Mouse (Mus musculus) 3T3-L1 (cell line): ENCODE measurements around the gene Nod1.

Source experiments
- DNase-seq: peaks from one replicate; pipeline ENCODE4 v3.0.0-alpha.2; 2015; ENCODE audit warnings: low read depth, low spot score

Gene Nod1

GRCm38 (mm10) chr6:54972111-54972928 lies at the start of gene Nod1:
Nod1 (minus strand) TSS chr6:54972612.
- peak; percentile 59 for DNase-seq

- no peak for DNase-seq
These were observed 49.4 kb upstream of the Nod1 start for GRCm38 (mm10) chr6:55021806-55022205.

- no peak for DNase-seq
These were observed 46.0 kb upstream of the Nod1 start for GRCm38 (mm10) chr6:55018417-55018816.

- DNase-seq, result peak; percentile 96
These were observed 44.5 kb upstream of the Nod1 start for GRCm38 (mm10) chr6:55016710-55017583.

- DNase-seq, result peak; percentile 71
These were observed 43.8 kb upstream of the Nod1 start for GRCm38 (mm10) chr6:55016236-55016635.

- no peak for DNase-seq
These were observed 41.8 kb upstream of the Nod1 start for GRCm38 (mm10) chr6:55014184-55014583.

- DNase-seq, result no peak
These were observed 40.1 kb upstream of the Nod1 start for GRCm38 (mm10) chr6:55012516-55012915.

GRCm38 (mm10) chr6:55010330-55011091 lies 38.1 kb upstream of the Nod1 start:
- DNase-seq, result no peak

GRCm38 (mm10) chr6:55009391-55010230 lies 37.2 kb upstream of the Nod1 start:
- DNase-seq, result no peak

GRCm38 (mm10) chr6:55008401-55008800 lies 36.0 kb upstream of the Nod1 start:
- DNase-seq, result no peak

- peak; percentile 21 for DNase-seq
These were observed 31.1 kb upstream of the Nod1 start for GRCm38 (mm10) chr6:55003559-55003958.

GRCm38 (mm10) chr6:55002438-55002837 lies 30.0 kb upstream of the Nod1 start:
- DNase-seq, result no peak

- no peak for DNase-seq
These were observed 28.9 kb upstream of the Nod1 start for GRCm38 (mm10) chr6:55001320-55001719.

GRCm38 (mm10) chr6:54997726-54998125 lies 25.3 kb upstream of the Nod1 start:
- DNase-seq, result no peak

GRCm38 (mm10) chr6:54996361-54996760 lies 23.9 kb upstream of the Nod1 start:
- no peak for DNase-seq

- peak; percentile 93 for DNase-seq
These were observed 20.4 kb upstream of the Nod1 start, which contains the start of gene Ggct for GRCm38 (mm10) chr6:54992734-54993260. Ggct (minus strand) TSS chr6:54992950.

- DNase-seq, result peak; percentile 22
These were observed 19.7 kb upstream of the Nod1 start for GRCm38 (mm10) chr6:54992141-54992540.

- DNase-seq, result no peak
These were observed 18.8 kb upstream of the Nod1 start for GRCm38 (mm10) chr6:54991189-54991588.

GRCm38 (mm10) chr6:54988141-54988540 lies 15.7 kb upstream of the Nod1 start:
- DNase-seq, result peak; percentile 34

GRCm38 (mm10) chr6:54984096-54984495 lies 11.7 kb upstream of the Nod1 start:
- DNase-seq, result no peak
